Mouse (Mus musculus) right cerebral cortex, postnatal 36 days (tissue): ENCODE data around the gene Ppp1r1c.

ENCODE experiments used
- DNase-seq, 2 experiments: peaks; one replicate each; pipeline ENCODE4 v3.0.0; 2022; ENCODE audit warnings: low spot score in 2 of 2, mixed read lengths in 1 of 2

Gene Ppp1r1c

DNA sequence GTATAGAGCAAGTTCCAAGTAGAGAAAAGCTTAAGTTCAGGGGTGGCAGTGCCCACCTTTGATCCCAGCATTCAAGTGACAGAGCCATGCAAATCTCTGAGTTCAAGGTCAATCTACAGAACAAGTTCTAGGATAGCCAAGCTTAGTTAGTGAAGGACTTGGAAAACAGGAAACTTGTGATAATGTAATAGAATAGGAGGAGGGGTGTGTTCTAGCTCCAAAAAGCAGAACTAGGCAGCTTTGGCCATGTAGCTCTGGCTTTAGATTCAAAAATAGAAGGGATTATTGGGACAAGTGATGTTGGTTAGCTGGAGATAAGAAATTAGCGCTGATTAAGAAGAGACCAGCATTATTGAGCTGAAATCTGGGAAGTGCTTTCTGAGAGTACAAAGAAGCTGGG lies 149.3 kb downstream of the Ppp1r1c start:
- DNase-seq, result no peak

DNA sequence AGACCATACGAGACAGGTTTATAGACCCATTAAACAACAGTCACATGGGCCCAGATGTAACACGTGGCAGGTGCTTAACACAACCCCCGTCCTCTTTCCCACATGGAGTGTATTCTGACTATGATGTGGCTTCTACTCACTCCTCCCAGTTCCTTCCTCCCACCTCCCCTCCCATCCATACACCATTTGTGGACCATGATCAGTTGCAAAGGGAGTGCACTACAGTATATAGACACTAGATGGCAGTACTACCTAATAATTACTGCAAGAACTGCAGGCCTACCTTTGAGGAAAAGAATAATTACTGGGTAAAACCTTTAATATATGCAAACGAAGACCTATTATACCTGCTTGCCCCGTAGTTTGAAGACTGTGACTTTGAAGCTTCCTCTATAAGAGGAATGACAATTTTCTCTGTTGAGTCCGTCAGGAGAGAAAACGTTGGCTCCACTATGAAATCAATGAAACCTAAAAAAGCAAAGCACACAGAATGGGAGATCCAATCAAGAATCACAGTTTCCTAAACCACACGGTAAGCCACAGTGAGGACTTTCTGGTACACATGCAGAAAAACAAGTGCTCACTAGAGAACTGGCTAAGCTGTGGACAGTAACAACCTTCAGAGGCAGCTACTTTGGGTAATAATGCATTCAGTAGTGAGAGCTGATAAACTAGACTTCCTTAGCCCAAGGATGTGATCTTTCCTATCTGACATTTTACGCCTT lies 157.9 kb downstream of the Ppp1r1c start:
- peak in 1 of 2 experiments; percentile 11 for DNase-seq
